Mouse (Mus musculus) megakaryocyte, adult 5-6 weeks (primary cell): ENCODE data around the gene 1700061G19Rik. TPM values are rescaled to one million over a fixed set of nuclear protein-coding genes. Genes with fewer than 3 reads are reported as not detected.

Experiments
- ATAC-seq: 2 replicates; pipeline ENCODE4 v1.8.0; 2016; ENCODE audit warnings: mild to moderate bottlenecking, inconsistent platforms; ENCODE audit not compliant: poor library complexity, severe bottlenecking
- total RNA-seq, 2 experiments: library from RNA; stranded (forward) in 1 of 2; stranded (reverse) in 1 of 2; fragments of 153-499, 151-499 nt in 1 of 2; fragments of 221-1000, 200-1000 nt in 1 of 2; gene quantifications; 2 replicates each; pipeline versions ENCODE4 v1.2.3 to v1.2.4; 2015 to 2017

1700061G19Rik gene
- total RNA-seq, 2 experiments from 2014 or later = 0.07 to 0.40 TPM

- no peak for ATAC-seq
Measured at GRCm38 (mm10) chr17:56917166-56917565, 41.9 kb downstream of the 1700061G19Rik start.

- ATAC-seq = no peak
Measured at GRCm38 (mm10) chr17:56919725-56920124, 44.4 kb downstream of the 1700061G19Rik start.

GRCm38 (mm10) chr17:56925998-56926397 is 50.7 kb downstream of the 1700061G19Rik start:
- no peak for ATAC-seq

GRCm38 (mm10) chr17:56929101-56929500 is 53.8 kb downstream of the 1700061G19Rik start:
- no peak for ATAC-seq

GRCm38 (mm10) chr17:56929530-56929929 is 54.3 kb downstream of the 1700061G19Rik start:
- ATAC-seq = peak; percentile 63

- ATAC-seq = peak; percentile 78
Measured at GRCm38 (mm10) chr17:56930026-56930425, 54.7 kb downstream of the 1700061G19Rik start.

- ATAC-seq = no peak
Measured at GRCm38 (mm10) chr17:56933395-56933794, 58.1 kb downstream of the 1700061G19Rik start.

GRCm38 (mm10) chr17:56934545-56935330 is 59.5 kb downstream of the 1700061G19Rik start:
- ATAC-seq = no peak

- ATAC-seq = peak; percentile 97
Measured at GRCm38 (mm10) chr17:56935363-56936131, 60.3 kb downstream of the 1700061G19Rik start, which contains the start of gene Mllt1. Gene Mllt1, minus strand, starts transcription at chr17:56935415.

GRCm38 (mm10) chr17:56936731-56937130 is 61.5 kb downstream of the 1700061G19Rik start:
- ATAC-seq = no peak

Other genes with a start within 250 kb of the 1700061G19Rik start
- gene Lonp1, start 248.6 kb upstream of the 1700061G19Rik start, total RNA-seq (2015) = 9.1 TPM in 2 replicates
- gene Lonp1, start 248.6 kb upstream of the 1700061G19Rik start, total RNA-seq (2017) = 19.5 and 23.4 TPM in 2 replicates
- 0.18 TPM in 1 of 2 replicates, not detected in the other for gene Catsperd, start 247.3 kb upstream of the 1700061G19Rik start, total RNA-seq (2015)
- gene Catsperd, start 247.3 kb upstream of the 1700061G19Rik start, total RNA-seq (2017) = not detected in 2 replicates
- 20.2 and 25.0 TPM in 2 replicates for gene Ranbp3, start 202.2 kb upstream of the 1700061G19Rik start, total RNA-seq (2015)
- gene Ranbp3, start 202.2 kb upstream of the 1700061G19Rik start, total RNA-seq (2017) = 52.9 and 60.9 TPM in 2 replicates
- 108 and 113 TPM in 2 replicates for gene Ndufa11, start 157.7 kb upstream of the 1700061G19Rik start, total RNA-seq (2015)
- gene Ndufa11, start 157.7 kb upstream of the 1700061G19Rik start, total RNA-seq (2017) = 77.8 and 92.8 TPM in 2 replicates
- 3.6 and 4.1 TPM in 2 replicates for gene Vmac, start 157.5 kb upstream of the 1700061G19Rik start, total RNA-seq (2015)
- gene Vmac, start 157.5 kb upstream of the 1700061G19Rik start, total RNA-seq (2017) = 2.7 and 2.8 TPM in 2 replicates
- not detected in 2 replicates for gene Nrtn, start 117.9 kb upstream of the 1700061G19Rik start, total RNA-seq (2015)
- not detected in 2 replicates for gene Nrtn, start 117.9 kb upstream of the 1700061G19Rik start, total RNA-seq (2017)
- 8.4 and 8.7 TPM in 2 replicates for gene Dus3l, start 110.7 kb upstream of the 1700061G19Rik start, total RNA-seq (2015)
- gene Dus3l, start 110.7 kb upstream of the 1700061G19Rik start, total RNA-seq (2017) = 10.5 and 14.6 TPM in 2 replicates
- gene Prr22, start 105.2 kb upstream of the 1700061G19Rik start, total RNA-seq (2015) = 0.32 and 0.85 TPM in 2 replicates
- gene Prr22, start 105.2 kb upstream of the 1700061G19Rik start, total RNA-seq (2017) = not detected in 2 replicates
- 5.0 and 5.2 TPM in 2 replicates for gene Rfx2, start 44.5 kb upstream of the 1700061G19Rik start, total RNA-seq (2015)
- gene Rfx2, start 44.5 kb upstream of the 1700061G19Rik start, total RNA-seq (2017) = 1.7 and 2.8 TPM in 2 replicates
- not detected in 2 replicates for gene Acsbg2, start 1.0 kb upstream of the 1700061G19Rik start, total RNA-seq (2015)
- gene Acsbg2, start 1.0 kb upstream of the 1700061G19Rik start, total RNA-seq (2017) = not detected in 2 replicates
- 10.6 and 11.0 TPM in 2 replicates for gene Mllt1, start 59.9 kb downstream of the 1700061G19Rik start, total RNA-seq (2015)
- gene Mllt1, start 59.9 kb downstream of the 1700061G19Rik start, total RNA-seq (2017) = 11.2 and 15.1 TPM in 2 replicates
- gene Acer1, start 106.6 kb downstream of the 1700061G19Rik start, total RNA-seq (2015) = not detected in 2 replicates
- 0.04 TPM in 1 of 2 replicates, not detected in the other for gene Acer1, start 106.6 kb downstream of the 1700061G19Rik start, total RNA-seq (2017)
- gene Clpp, start 114.8 kb downstream of the 1700061G19Rik start, total RNA-seq (2015) = 19.1 and 20.0 TPM in 2 replicates
- gene Clpp, start 114.8 kb downstream of the 1700061G19Rik start, total RNA-seq (2017) = 25.1 and 27.3 TPM in 2 replicates
- 13.0 and 14.0 TPM in 2 replicates for gene Alkbh7, start 121.9 kb downstream of the 1700061G19Rik start, total RNA-seq (2015)
- gene Alkbh7, start 121.9 kb downstream of the 1700061G19Rik start, total RNA-seq (2017) = 7.6 and 12.8 TPM in 2 replicates
- not detected in 2 replicates for gene Pspn, start 124.5 kb downstream of the 1700061G19Rik start, total RNA-seq (2015)
- gene Pspn, start 124.5 kb downstream of the 1700061G19Rik start, total RNA-seq (2017) = not detected in 2 replicates
- 41.1 and 45.2 TPM in 2 replicates for gene Gtf2f1, start 135.8 kb downstream of the 1700061G19Rik start, total RNA-seq (2015)
- gene Gtf2f1, start 135.8 kb downstream of the 1700061G19Rik start, total RNA-seq (2017) = 88.0 and 95.6 TPM in 2 replicates
- gene Gm17949, start 136.0 kb downstream of the 1700061G19Rik start, total RNA-seq (2015) = not detected in 2 replicates
- gene Gm17949, start 136.0 kb downstream of the 1700061G19Rik start, total RNA-seq (2017) = not detected in 2 replicates
- 56.0 and 66.5 TPM in 2 replicates for gene Khsrp, start 156.0 kb downstream of the 1700061G19Rik start, total RNA-seq (2015)
- gene Khsrp, start 156.0 kb downstream of the 1700061G19Rik start, total RNA-seq (2017) = 43.9 and 57.7 TPM in 2 replicates
- not detected in 2 replicates for gene Slc25a41, start 166.2 kb downstream of the 1700061G19Rik start, total RNA-seq (2015)
- gene Slc25a41, start 166.2 kb downstream of the 1700061G19Rik start, total RNA-seq (2017) = not detected in 2 replicates
- gene Crb3, start 183.6 kb downstream of the 1700061G19Rik start, total RNA-seq (2015) = 0.51 TPM in 1 of 2 replicates, not detected in the other
- gene Crb3, start 183.6 kb downstream of the 1700061G19Rik start, total RNA-seq (2017) = not detected in 2 replicates
- gene Slc25a23, start 184.4 kb downstream of the 1700061G19Rik start, total RNA-seq (2015) = 4.1 and 5.8 TPM in 2 replicates
- gene Slc25a23, start 184.4 kb downstream of the 1700061G19Rik start, total RNA-seq (2017) = 0.49 and 0.77 TPM in 2 replicates
- 69.7 and 73.9 TPM in 2 replicates for gene Dennd1c, start 203.0 kb downstream of the 1700061G19Rik start, total RNA-seq (2015)
- gene Dennd1c, start 203.0 kb downstream of the 1700061G19Rik start, total RNA-seq (2017) = 21.2 and 35.8 TPM in 2 replicates
- 0.13 TPM in 1 of 2 replicates, not detected in the other for gene Tubb4a, start 212.3 kb downstream of the 1700061G19Rik start, total RNA-seq (2015)
- 0.11 and 0.41 TPM in 2 replicates for gene Tubb4a, start 212.3 kb downstream of the 1700061G19Rik start, total RNA-seq (2017)
- 3.9 and 6.3 TPM in 2 replicates for gene Tnfsf9, start 229.8 kb downstream of the 1700061G19Rik start, total RNA-seq (2015)
- 1.5 and 2.2 TPM in 2 replicates for gene Tnfsf9, start 229.8 kb downstream of the 1700061G19Rik start, total RNA-seq (2017)